Mouse (Mus musculus) cerebellum, adult 2 months (tissue): Measurements from ENCODE around the gene Olfr555.

Experiments used
- CTCF ChIP-seq: fragments of 200-500 bp; IDR thresholded peaks from 2 replicates; pipeline ENCODE4 v1.5.1; 2011; ENCODE audit warnings: low read depth, mild to moderate bottlenecking, control low read depth, low read length, moderate library complexity, borderline replicate concordance; ENCODE audit not compliant: insufficient read depth
- POLR2A ChIP-seq: fragments of 200-500 bp; IDR thresholded peaks from 2 replicates; pipeline ENCODE4 v1.6.1; 2011; ENCODE audit warnings: low read length, control low read depth, borderline replicate concordance; ENCODE audit not compliant: insufficient read depth

- TF ChIP-seq CTCF: peak; percentile 73
- no peak for TF ChIP-seq POLR2A
These were observed 36.9 kb downstream of the Olfr555 start, which contains the start of gene Olfr557 for GRCm38 (mm10) chr7:102695358-102696125.
